Mouse (Mus musculus): ENCODE results near the gene Pla2g2d. TPM values are rescaled to one million over a fixed set of nuclear protein-coding genes. Genes with fewer than 3 reads are reported as not detected.

The Pla2g2d gene
- 0.38 and 0.53 TPM in 2 replicates for polyA plus RNA-seq (2021; fragmentation: Nextera tagmentation)
- long read RNA-seq, experiment 1: 0 reads
- long read RNA-seq, experiment 2: 0 reads

DNA sequence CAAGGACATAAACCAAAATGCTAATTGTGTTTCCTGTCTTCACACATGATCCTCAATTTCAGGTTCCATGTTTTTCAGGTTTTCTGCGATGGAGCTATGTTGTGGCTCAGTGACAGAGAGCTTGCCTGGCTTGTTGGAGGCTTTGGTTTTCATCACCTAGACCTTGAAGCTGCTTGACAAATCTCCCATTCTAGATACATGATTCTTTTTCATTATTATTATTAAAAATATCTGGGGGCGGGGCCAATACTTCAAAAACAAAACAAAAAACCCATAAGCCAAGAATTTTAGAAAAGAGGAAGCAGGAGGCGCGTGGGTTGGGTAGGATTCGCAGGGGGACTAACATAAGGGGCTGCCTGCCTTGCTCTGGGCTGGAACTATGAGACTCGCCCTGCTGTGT is at the start of gene Pla2g2d:
Gene Pla2g2d (plus strand): TSS at position 301 of the 400 bp plus-strand sequence.

DNA sequence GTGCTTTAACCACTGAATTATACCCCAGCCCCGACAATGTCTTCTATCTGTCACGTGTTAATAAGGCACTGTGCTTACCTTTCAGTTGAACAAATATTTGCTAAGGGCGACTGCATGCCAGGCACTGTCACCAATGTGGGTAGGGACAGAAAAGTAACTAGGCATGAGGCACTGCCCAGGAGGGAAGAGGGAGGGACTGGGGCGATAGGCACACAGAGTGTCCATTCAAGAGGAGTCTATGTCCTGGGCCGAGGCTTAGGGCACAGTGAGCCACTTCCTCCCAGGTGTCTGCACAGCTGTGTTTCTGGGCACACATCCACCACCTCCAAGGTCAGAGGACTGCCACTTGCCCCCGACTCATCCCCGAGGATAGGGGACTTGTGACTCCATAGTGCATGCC is 38.5 kb upstream of the Pla2g2d start, which contains the start of gene Ubxn10:
Gene Ubxn10 (minus strand): TSS at position 137 of the 400 bp plus-strand sequence.

DNA sequence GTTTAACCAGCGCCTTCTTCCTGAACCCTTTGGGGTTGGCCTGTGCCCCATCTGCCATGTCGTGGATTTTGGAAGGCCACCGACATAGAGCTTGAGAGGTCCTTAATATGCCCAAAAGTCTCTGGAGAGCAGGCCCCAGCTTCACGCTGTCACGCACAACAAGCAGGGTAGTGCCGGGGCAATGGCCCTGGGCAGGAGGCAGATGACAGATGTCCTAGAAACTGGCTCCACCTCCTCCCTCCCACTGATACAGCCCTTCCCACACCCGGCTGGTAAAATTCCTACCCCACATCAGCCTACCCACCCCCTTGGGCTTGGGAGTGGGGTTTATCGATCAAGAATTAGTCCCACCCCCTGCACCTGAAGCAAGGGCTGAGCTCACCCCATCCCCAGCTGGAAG is 18.1 kb upstream of the Pla2g2d start, which contains the start of gene Pla2g2f:
Gene Pla2g2f (minus strand): TSS at position 211 of the 400 bp plus-strand sequence.

Other genes with a start within 250 kb of the Pla2g2d start
- 1.1 TPM in 2 replicates for gene Vwa5b1, start 139.9 kb upstream of the Pla2g2d start, polyA plus RNA-seq (2021; fragmentation: Nextera tagmentation)
- 0.25 and 0.65 TPM in 2 replicates for gene Pla2g2c, start 50.9 kb upstream of the Pla2g2d start, polyA plus RNA-seq (2021; fragmentation: Nextera tagmentation)
- gene Ubxn10, start 38.6 kb upstream of the Pla2g2d start, polyA plus RNA-seq (2021; fragmentation: Nextera tagmentation): 0.65 and 0.89 TPM in 2 replicates
- not detected in 2 replicates for gene Pla2g2f, start 18.1 kb upstream of the Pla2g2d start, polyA plus RNA-seq (2021; fragmentation: Nextera tagmentation)
- gene Pla2g5, start 87.7 kb downstream of the Pla2g2d start, polyA plus RNA-seq (2021; fragmentation: Nextera tagmentation): 0.53 and 2.5 TPM in 2 replicates
- not detected in 2 replicates for gene Gm13030, start 98.2 kb downstream of the Pla2g2d start, polyA plus RNA-seq (2021; fragmentation: Nextera tagmentation)
- gene Pla2g2e, start 102.2 kb downstream of the Pla2g2d start, polyA plus RNA-seq (2021; fragmentation: Nextera tagmentation): not detected in 2 replicates
- 1.4 and 9.0 TPM in 2 replicates for gene Otud3, start 138.2 kb downstream of the Pla2g2d start, polyA plus RNA-seq (2021; fragmentation: Nextera tagmentation)
- not detected in 2 replicates for gene Rnf186, start 191.4 kb downstream of the Pla2g2d start, polyA plus RNA-seq (2021; fragmentation: Nextera tagmentation)
- gene Tmco4, start 197.2 kb downstream of the Pla2g2d start, polyA plus RNA-seq (2021; fragmentation: Nextera tagmentation): 1.8 and 3.3 TPM in 2 replicates